Mouse (Mus musculus) ES-E14 (cell line): ENCODE results near the gene Stx5a.

Experiments
- HCFC1 ChIP-seq: IDR thresholded peaks from 2 replicates; pipeline ENCODE4 v1.6.1; 2012; ENCODE audit warnings: low read length, inconsistent platforms, borderline replicate concordance; ENCODE audit not compliant: insufficient read depth
- MAFK ChIP-seq: IDR thresholded peaks from 2 replicates; pipeline ENCODE4 v1.6.1; 2014; ENCODE audit warnings: mild to moderate bottlenecking, low read depth, low read length, inconsistent platforms; ENCODE audit not compliant: insufficient read depth
- ZC3H11A ChIP-seq: IDR thresholded peaks from 2 replicates; pipeline ENCODE4 v1.6.1; 2012; ENCODE audit warnings: low read depth, mild to moderate bottlenecking, inconsistent platforms, low read length, borderline replicate concordance
- ZNF384 ChIP-seq: IDR thresholded peaks from 2 replicates; pipeline ENCODE4 v1.6.1; 2012; ENCODE audit warnings: low read depth, low read length, inconsistent platforms

- TF ChIP-seq ZC3H11A: no peak
- TF ChIP-seq HCFC1: no peak
- no peak for TF ChIP-seq ZNF384
- TF ChIP-seq MAFK: no peak
Observed at GRCm38 (mm10) chr19:8803204-8803780, 62.1 kb downstream of the Stx5a start.
